Mouse (Mus musculus) stomach, embryonic 16.5 days (tissue): Measurements from ENCODE around the gene Tcf25. TPM values are rescaled to one million over a fixed set of nuclear protein-coding genes. Genes with fewer than 3 reads are reported as not detected.
A peak's percentile ranks its signal among the peaks of the same experiment; 100 is the strongest.

ENCODE experiments used
- ATAC-seq: fragments of 200-750 bp; cut with Nextera tagmentation; 2 replicates; pipeline ENCODE4 v1.8.0; 2017; ENCODE audit warnings: moderate number of reproducible peaks, moderate TSS enrichment; ENCODE audit not compliant: insufficient read depth, low FRiP score
- H3K27ac ChIP-seq: fragments of 300-500 bp; sonication (generic); 2 replicates; pipeline ENCODE4 v1.5.1; 2014; ENCODE audit warnings: low read length
- H3K27me3 ChIP-seq: fragments of 300-500 bp; sonication (generic); 2 replicates; pipeline ENCODE4 v1.6.1; 2014; ENCODE audit warnings: low read length, control low read depth, mixed read lengths; ENCODE audit not compliant: control insufficient read depth, insufficient read depth
- H3K36me3 ChIP-seq: fragments of 300-500 bp; sonication (generic); 2 replicates; pipeline ENCODE4 v1.6.1; 2014; ENCODE audit warnings: low read length; ENCODE audit not compliant: control insufficient read depth, insufficient read depth
- H3K4me1 ChIP-seq: fragments of 300-500 bp; sonication (generic); 2 replicates; pipeline ENCODE4 v1.6.1; 2014; ENCODE audit warnings: low read length, control low read depth, mixed read lengths; ENCODE audit not compliant: control insufficient read depth, insufficient read depth
- H3K4me2 ChIP-seq: fragments of 300-500 bp; sonication (generic); 2 replicates; pipeline ENCODE4 v1.6.1; 2014; ENCODE audit warnings: low read depth, low read length, mixed read lengths
- H3K4me3 ChIP-seq: fragments of 300-500 bp; sonication (generic); replicated peaks from 2 replicates; pipeline ENCODE4 v1.5.1; 2014; ENCODE audit warnings: mild to moderate bottlenecking, low read length
- H3K9ac ChIP-seq: fragments of 300-500 bp; sonication (generic); 2 replicates; pipeline ENCODE4 v1.6.1; 2014; ENCODE audit warnings: low read length
- H3K9me3 ChIP-seq: fragments of 300-500 bp; sonication (generic); replicated peaks from 2 replicates; pipeline ENCODE4 v1.6.1; 2016; ENCODE audit warnings: low read length, control low read depth; ENCODE audit not compliant: control insufficient read depth
- WGBS: fragments of 180-500 bp; shearing (Covaris S2); extraction: QIAGEN DNeasy Blood & Tissue Kit; methylation state at CpG from one replicate; pipeline ENCODE4 v1.1.7; 2014; 5-methylcytosine and 5-hydroxymethylcytosine counted together
- polyA plus RNA-seq: library from polyadenylated mRNA; unstranded; fragments of >200 nt; fragmentation: Nextera tagmentation; extraction: Ambion mirVana; gene quantifications from 2 replicates; pipeline ENCODE4 v1.2.1, GENCODE M21; 2015

Gene Tcf25
- polyA plus RNA-seq, 1 experiment from 2014 or later = 177 TPM

DNA sequence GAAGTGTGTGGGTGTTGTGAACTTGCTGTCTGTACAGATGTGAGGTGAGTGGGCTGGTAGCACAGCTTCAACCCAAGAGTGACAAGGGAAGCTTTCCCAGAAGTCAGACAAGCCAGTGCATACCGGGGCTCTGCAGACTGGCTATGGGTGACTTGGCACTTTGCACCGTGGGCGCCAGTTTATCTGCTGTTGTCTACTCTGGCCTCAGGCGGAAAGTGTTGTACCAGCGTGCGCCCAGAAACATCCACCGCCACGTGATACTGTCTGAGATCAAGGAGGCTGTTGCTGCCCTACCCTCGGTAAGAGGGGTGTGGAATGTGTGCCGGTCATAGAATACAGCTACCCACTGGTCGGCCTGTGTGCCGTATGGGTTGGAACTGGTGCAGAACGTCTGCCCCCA, 24.8 kb downstream of the Tcf25 start:
- H3K9ac ChIP-seq = no peak overlapping the region
- H3K4me1 ChIP-seq = no peaks in the 10 kb centered on the region
- H3K36me3 ChIP-seq = peaks cover 47% of the 10 kb centered on the region
- no peaks in the 10 kb centered on the region for H3K27me3 ChIP-seq
- 92% methylated on average over 13 of the region's 13 CpGs for WGBS
- H3K4me3 ChIP-seq = no peak overlapping the region
- H3K4me2 ChIP-seq = no peak overlapping the region
- H3K27ac ChIP-seq = no peak overlapping the region
- H3K9me3 ChIP-seq = no peaks in the 10 kb centered on the region
- no peak for ATAC-seq

DNA sequence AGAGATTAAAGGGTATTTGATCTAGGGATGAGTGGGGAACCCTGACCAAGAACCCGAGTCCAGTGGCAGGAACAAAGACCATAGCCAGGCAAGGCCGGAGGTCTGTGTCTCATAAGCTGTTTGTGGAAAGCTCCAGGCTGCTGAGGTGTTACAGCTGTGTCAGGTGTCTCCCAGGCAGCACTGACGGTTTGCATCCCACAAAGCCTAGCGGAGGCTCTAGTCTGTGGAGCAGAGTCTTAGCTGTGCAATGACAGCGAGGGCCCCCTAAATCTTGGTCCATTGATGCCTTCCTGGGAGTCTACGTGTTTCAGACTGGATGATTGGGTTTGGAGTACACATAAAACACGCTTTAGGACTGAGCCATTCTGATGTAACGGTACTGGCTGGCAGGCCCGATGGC, 28.4 kb downstream of the Tcf25 start:
- no peaks in the 10 kb centered on the region for H3K9me3 ChIP-seq
- WGBS = 81% methylated on average over 9 of the region's 9 CpGs
- peaks cover 26% of the 10 kb centered on the region; the same call in 1 of the 2 replicates for H3K36me3 ChIP-seq
- no peak overlapping the region for H3K27ac ChIP-seq
- H3K4me2 ChIP-seq = no peak overlapping the region
- H3K27me3 ChIP-seq = 0 out of 2 replicates have a peak, but pooled peaks cover under 1% of the 10 kb centered on the region
- no peak for ATAC-seq
- no peak overlapping the region for H3K4me3 ChIP-seq
- no peaks in the 10 kb centered on the region for H3K4me1 ChIP-seq
- no peak overlapping the region for H3K9ac ChIP-seq

DNA sequence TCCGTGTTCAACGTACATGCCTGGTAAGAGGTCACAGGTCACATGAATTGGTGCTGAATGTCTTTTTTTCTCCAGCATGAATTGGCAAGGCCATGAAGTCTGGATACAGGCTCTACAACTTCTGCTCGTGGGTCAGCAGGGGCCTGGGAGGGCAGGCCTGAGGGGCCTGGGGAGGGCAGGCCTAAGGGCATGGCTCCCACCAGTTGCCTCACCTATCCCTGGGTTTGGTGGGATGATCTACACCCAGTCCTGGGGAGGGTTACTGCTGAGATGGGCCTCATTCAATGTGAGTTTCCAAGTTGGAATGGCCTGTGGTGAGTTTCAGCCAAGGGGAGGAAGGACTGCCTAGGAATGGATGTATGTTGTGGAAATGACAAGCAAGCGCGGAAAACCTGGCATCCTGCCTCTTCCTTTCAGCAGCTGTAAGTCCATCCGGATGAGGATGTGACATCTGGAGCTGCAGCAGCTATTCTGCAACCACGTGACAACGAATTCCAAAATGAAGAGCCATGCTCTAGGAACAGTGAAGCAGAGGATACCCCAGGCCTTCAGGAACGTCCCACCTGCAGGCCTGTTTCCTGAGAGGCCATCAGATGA, 29.3 kb downstream of the Tcf25 start:
- H3K9ac ChIP-seq = no peak overlapping the region
- 0 out of 2 replicates have a peak, but pooled peaks have one; percentile 26 for ATAC-seq
- no peaks in the 10 kb centered on the region for H3K9me3 ChIP-seq

DNA sequence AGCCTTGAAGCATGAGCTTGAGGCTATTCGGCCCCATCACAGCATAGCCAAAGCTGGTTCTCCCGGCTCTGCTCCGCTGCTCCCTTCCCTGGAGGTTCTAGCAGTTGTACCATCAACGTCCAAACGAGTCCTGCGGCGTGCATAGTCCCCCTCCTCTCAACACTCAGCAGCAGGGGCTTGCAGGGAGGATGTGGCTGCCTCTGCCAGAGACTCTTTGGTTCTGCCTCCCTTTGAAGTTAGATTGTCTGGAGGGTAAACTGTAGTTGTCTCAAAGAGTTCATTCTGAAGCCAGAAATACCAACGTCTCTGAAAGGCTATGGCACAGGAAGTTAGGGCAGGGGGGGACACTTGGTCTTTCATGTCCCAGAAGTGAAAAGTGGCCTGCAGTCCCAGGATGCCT, 31.0 kb downstream of the Tcf25 start:
- Histone ChIP-seq H3K27ac (no peak overlapping the region), H3K9me3 (no peaks in the 10 kb centered on the region), H3K36me3 (peaks cover 8% of the 10 kb centered on the region; the same call in 1 of the 2 replicates), H3K4me2 (no peak overlapping the region), H3K27me3 (peaks cover 21% of the 10 kb centered on the region; the same call in 1 of the 2 replicates), H3K4me1 (no peaks in the 10 kb centered on the region), H3K9ac (0 out of 2 replicates have a peak overlapping the region, but pooled peaks have one; percentile 4), H3K4me3 (no peak overlapping the region)
- no peak for ATAC-seq
- 56% methylated on average over 8 of the region's 8 CpGs for WGBS

More for the DNA sequence above, 29.3 kb downstream of the Tcf25 start:
- H3K4me1 ChIP-seq = no peaks in the 10 kb centered on the region
- H3K4me2 ChIP-seq = no peak overlapping the region
- WGBS = 80% methylated on average over 9 of the region's 9 CpGs
- H3K27me3 ChIP-seq = peaks cover 9% of the 10 kb centered on the region; the same call in 1 of the 2 replicates
- H3K36me3 ChIP-seq = peaks cover 19% of the 10 kb centered on the region; the same call in 1 of the 2 replicates
- no peak overlapping the region for H3K27ac ChIP-seq
- no peak overlapping the region for H3K4me3 ChIP-seq

DNA sequence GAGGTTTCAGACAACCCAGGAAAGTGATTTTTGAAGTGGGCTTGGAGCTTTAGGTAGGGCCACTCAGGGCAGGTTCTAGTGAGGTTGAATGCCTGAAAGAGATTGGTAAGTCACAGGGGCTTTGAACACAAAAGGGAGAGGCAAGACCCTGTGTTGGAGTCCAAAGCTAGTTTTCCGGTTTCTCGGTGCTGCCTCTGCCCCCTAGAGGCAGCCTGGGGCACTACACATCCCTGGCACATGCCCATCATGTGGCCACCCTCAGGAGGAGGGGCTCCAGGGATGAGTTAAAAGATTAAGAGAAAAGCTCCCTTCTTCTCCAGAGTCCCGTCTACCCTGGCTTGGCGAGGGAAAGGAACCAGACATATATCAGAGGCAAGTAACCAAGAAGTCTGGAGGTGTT, 33.2 kb downstream of the Tcf25 start, which contains the start of gene Mc1r:
Gene Mc1r, plus strand, starts transcription at position 322 of the 400 bp plus-strand sequence.
- ATAC-seq = no peak
- H3K4me3 ChIP-seq = no peak within 1 kb of the TSS
- no peak within 1 kb of the TSS for H3K27ac ChIP-seq
- H3K4me2 ChIP-seq = no peak within 1 kb of the TSS
- peaks cover 6% of the 10 kb centered on the region for H3K4me1 ChIP-seq
- peaks cover 8% of the 10 kb centered on the region; the same call in 1 of the 2 replicates for H3K36me3 ChIP-seq
- H3K27me3 ChIP-seq = peaks cover 43% of the 10 kb centered on the region
- 8% methylated on average over 4 of the region's 4 CpGs for WGBS
- no peak within 1 kb of the TSS for H3K9ac ChIP-seq
- no peaks in the 10 kb centered on the region for H3K9me3 ChIP-seq

DNA sequence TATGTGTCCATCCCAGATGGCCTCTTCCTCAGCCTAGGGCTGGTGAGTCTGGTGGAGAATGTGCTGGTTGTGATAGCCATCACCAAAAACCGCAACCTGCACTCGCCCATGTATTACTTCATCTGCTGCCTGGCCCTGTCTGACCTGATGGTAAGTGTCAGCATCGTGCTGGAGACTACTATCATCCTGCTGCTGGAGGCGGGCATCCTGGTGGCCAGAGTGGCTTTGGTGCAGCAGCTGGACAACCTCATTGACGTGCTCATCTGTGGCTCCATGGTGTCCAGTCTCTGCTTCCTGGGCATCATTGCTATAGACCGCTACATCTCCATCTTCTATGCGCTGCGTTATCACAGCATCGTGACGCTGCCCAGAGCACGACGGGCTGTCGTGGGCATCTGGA, 34.1 kb downstream of the Tcf25 start:
- Histone ChIP-seq H3K4me3 (no peak overlapping the region), H3K9me3 (no peaks in the 10 kb centered on the region), H3K27me3 (peaks cover 51% of the 10 kb centered on the region), H3K9ac (no peak overlapping the region), H3K27ac (no peak overlapping the region), H3K4me2 (no peak overlapping the region), H3K36me3 (peaks cover 6% of the 10 kb centered on the region; the same call in 1 of the 2 replicates), H3K4me1 (peaks cover 7% of the 10 kb centered on the region)
- WGBS = 86% methylated on average over 13 of the region's 13 CpGs
- ATAC-seq = no peak

DNA sequence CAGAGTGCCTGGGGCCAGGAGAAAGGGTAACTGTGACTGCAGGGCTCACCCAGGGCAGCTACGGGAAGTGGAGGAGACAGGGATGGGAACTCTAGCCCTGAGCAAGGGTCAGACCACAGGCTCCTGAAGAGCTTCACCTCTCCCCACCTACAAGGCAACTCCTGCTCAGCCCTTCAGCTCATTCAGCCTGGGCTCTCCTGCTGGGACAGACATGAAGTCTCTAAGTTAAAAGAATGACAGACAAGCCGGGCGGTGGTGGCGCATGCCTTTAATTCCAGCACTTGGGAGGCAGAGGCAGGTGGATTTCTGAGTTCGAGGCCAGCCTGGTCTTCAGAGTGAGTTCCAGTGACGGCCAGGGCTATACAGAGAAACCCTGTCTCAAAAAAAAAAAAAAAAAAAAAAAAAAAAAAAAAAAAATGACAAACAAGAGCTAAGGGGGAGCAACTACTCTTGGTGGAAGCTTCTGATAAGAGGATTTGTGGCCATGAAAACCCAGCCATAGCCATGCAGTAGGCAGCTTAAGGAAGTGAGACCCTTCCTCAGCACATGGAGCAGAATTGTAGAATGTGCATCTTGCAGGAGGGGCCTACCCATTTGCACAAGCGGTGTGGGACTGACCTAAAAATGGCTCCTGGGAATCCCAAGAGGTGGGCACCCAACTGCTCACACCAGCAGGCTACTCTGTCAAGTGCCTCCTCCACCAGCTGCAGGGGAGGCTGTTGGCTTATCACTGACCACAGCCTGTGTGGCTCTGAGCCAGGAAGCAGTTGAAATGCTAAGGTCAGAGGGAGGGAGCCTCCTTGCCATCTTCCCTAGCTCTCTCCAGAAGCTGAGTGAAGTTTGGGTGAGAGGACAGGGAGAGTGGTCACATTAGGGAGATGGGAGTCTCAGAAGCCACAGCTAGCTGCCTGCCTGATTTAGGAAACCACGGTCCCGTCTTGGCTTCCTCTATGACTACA, 35.3 kb downstream of the Tcf25 start:
- no peak overlapping the region for H3K9ac ChIP-seq
- no peak overlapping the region for H3K27ac ChIP-seq
- H3K4me3 ChIP-seq = no peak overlapping the region
- H3K4me2 ChIP-seq = no peak overlapping the region
- WGBS = 69% methylated on average over 9 of the region's 9 CpGs
- peaks cover 62% of the 10 kb centered on the region for H3K27me3 ChIP-seq
- H3K9me3 ChIP-seq = no peaks in the 10 kb centered on the region
- ATAC-seq = peak; percentile 23; the same call in 1 of the 2 replicates
- H3K4me1 ChIP-seq = peaks cover 7% of the 10 kb centered on the region
- no peaks in the 10 kb centered on the region for H3K36me3 ChIP-seq

DNA sequence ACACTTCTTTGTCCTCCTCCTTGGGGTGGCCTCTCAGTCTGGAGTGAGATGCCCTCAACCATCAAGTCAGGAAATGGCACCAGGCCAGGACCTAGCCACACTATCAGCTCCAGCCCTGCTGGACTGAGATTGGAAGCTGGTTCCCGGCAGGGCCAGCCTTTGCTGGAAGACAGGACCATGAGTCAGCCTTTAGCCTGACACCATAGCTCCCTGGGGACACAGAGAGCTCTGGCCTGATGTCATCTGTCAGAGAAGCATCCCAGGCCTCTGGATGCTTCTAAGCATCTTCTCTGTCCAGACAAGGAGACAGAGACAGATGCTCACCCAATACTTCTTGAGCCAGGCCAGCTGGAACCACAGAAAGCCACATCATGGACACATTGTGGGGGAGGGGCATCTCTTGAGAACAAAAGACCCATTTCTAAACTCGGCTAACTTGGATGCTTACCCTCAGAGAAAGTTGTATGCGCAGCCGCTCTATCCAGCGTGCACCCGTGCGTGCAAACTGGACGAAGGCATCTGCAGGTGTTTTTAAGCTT, 36.6 kb downstream of the Tcf25 start:
- no peak for ATAC-seq
- Histone ChIP-seq H3K27ac (no peak overlapping the region), H3K4me3 (no peak overlapping the region), H3K27me3 (peaks cover 62% of the 10 kb centered on the region), H3K4me1 (peaks cover 7% of the 10 kb centered on the region), H3K9ac (no peak overlapping the region), H3K4me2 (no peak overlapping the region), H3K36me3 (no peaks in the 10 kb centered on the region), H3K9me3 (no peaks in the 10 kb centered on the region)
- WGBS = 71% methylated on average over 8 of the region's 8 CpGs
